Mouse (Mus musculus) embryonic facial prominence, embryonic 12.5 days (tissue): ENCODE measurements around the gene Prkca. TPM values are rescaled to one million over a fixed set of nuclear protein-coding genes. Genes with fewer than 3 reads are reported as not detected.

Experiments used
- ATAC-seq: fragments of 200-750 bp; cut with Nextera tagmentation; 2 replicates; pipeline ENCODE4 v1.8.0; 2017; ENCODE audit not compliant: insufficient number of reproducible peaks, insufficient read depth, low FRiP score, low TSS enrichment
- H3K27ac ChIP-seq: fragments of 300-500 bp; sonication (generic); 2 replicates; pipeline ENCODE4 v1.5.1; 2016; ENCODE audit warnings: mild to moderate bottlenecking
- H3K27me3 ChIP-seq: fragments of 300-500 bp; sonication (generic); 2 replicates; pipeline ENCODE4 v1.6.1; 2016; ENCODE audit warnings: mild to moderate bottlenecking, moderate library complexity
- H3K36me3 ChIP-seq: fragments of 300-500 bp; sonication (generic); 2 replicates; pipeline ENCODE4 v1.6.1; 2016; ENCODE audit warnings: mild to moderate bottlenecking
- H3K4me1 ChIP-seq: fragments of 300-500 bp; sonication (generic); 2 replicates; pipeline ENCODE4 v1.6.1; 2016
- H3K4me2 ChIP-seq: fragments of 300-500 bp; sonication (generic); replicated peaks from 2 replicates; pipeline ENCODE4 v1.6.1; 2016; ENCODE audit warnings: mild to moderate bottlenecking, moderate library complexity
- H3K4me3 ChIP-seq: fragments of 300-500 bp; sonication (generic); 2 replicates; pipeline ENCODE4 v1.5.1; 2016; ENCODE audit warnings: mild to moderate bottlenecking
- H3K9ac ChIP-seq: fragments of 300-500 bp; sonication (generic); 2 replicates; pipeline ENCODE4 v1.6.1; 2016; ENCODE audit warnings: mild to moderate bottlenecking, moderate library complexity
- H3K9me3 ChIP-seq: fragments of 300-500 bp; sonication (generic); 2 replicates; pipeline ENCODE4 v1.6.1; 2016; ENCODE audit warnings: mild to moderate bottlenecking, moderate library complexity
- WGBS: fragments of 180-500 bp; shearing (Covaris S2); methylation state at CpG from one replicate; pipeline ENCODE4 v1.1.7; 2016; 5-methylcytosine and 5-hydroxymethylcytosine counted together
- polyA plus RNA-seq: library from polyadenylated mRNA; unstranded; fragments of >200 nt; fragmentation: Nextera tagmentation; extraction: Ambion mirVana; gene quantifications from 2 replicates; pipeline ENCODE4 v1.2.1, GENCODE M21; 2016

Prkca gene
- polyA plus RNA-seq, 1 experiment from 2014 or later, result 8.5 TPM

GRCm38 (mm10) chr11:108362965-108363364 is 19.2 kb upstream of the Prkca start:
- Histone ChIP-seq H3K27me3 (no peaks in the 10 kb centered on the region), H3K4me1 (0 out of 2 replicates have a peak, but pooled peaks cover 6% of the 10 kb centered on the region), H3K9me3 (no peaks in the 10 kb centered on the region), H3K9ac (no peak overlapping the region), H3K4me3 (no peak overlapping the region), H3K36me3 (no peaks in the 10 kb centered on the region), H3K4me2 (no peak overlapping the region), H3K27ac (no peak overlapping the region)
- no peak for ATAC-seq
- 88% methylated on average over 5 of the region's 5 CpGs for WGBS

- 79% methylated on average over 4 of the region's 4 CpGs for WGBS
- Histone ChIP-seq H3K27me3 (no peaks in the 10 kb centered on the region), H3K9ac (no peak overlapping the region), H3K4me3 (no peak overlapping the region), H3K9me3 (no peaks in the 10 kb centered on the region), H3K27ac (no peak overlapping the region), H3K4me1 (0 out of 2 replicates have a peak, but pooled peaks cover 6% of the 10 kb centered on the region), H3K4me2 (no peak overlapping the region), H3K36me3 (no peaks in the 10 kb centered on the region)
- ATAC-seq, result no peak
These were observed 17.3 kb upstream of the Prkca start for GRCm38 (mm10) chr11:108360983-108361382.

GRCm38 (mm10) chr11:108358911-108359310 is 15.2 kb upstream of the Prkca start:
- ATAC-seq, result no peak
- Histone ChIP-seq H3K4me2 (no peak overlapping the region), H3K9ac (no peak overlapping the region), H3K9me3 (no peaks in the 10 kb centered on the region), H3K4me3 (no peak overlapping the region), H3K27ac (no peak overlapping the region), H3K36me3 (no peaks in the 10 kb centered on the region), H3K27me3 (no peaks in the 10 kb centered on the region), H3K4me1 (no peaks in the 10 kb centered on the region)
- 87% methylated on average over 6 of the region's 6 CpGs for WGBS

GRCm38 (mm10) chr11:108356020-108356419 is 12.3 kb upstream of the Prkca start:
- WGBS, result 79% methylated on average over 4 of the region's 4 CpGs

GRCm38 (mm10) chr11:108352842-108353388 is 9.2 kb upstream of the Prkca start:
- Histone ChIP-seq H3K27ac (no peak overlapping the region), H3K36me3 (no peaks in the 10 kb centered on the region), H3K9ac (no peak overlapping the region), H3K27me3 (no peaks in the 10 kb centered on the region; the same call in 1 of the 2 replicates), H3K4me1 (no peaks in the 10 kb centered on the region), H3K9me3 (no peaks in the 10 kb centered on the region), H3K4me2 (no peak overlapping the region), H3K4me3 (no peak overlapping the region)
- WGBS, result 87% methylated on average over 10 of the region's 10 CpGs
- no peak for ATAC-seq

More at GRCm38 (mm10) chr11:108356020-108356419, 12.3 kb upstream of the Prkca start:
- Histone ChIP-seq H3K27ac (no peak overlapping the region), H3K27me3 (no peaks in the 10 kb centered on the region), H3K36me3 (no peaks in the 10 kb centered on the region), H3K4me1 (no peaks in the 10 kb centered on the region), H3K9ac (no peak overlapping the region), H3K4me2 (no peak overlapping the region), H3K9me3 (no peaks in the 10 kb centered on the region), H3K4me3 (no peak overlapping the region)
- ATAC-seq, result no peak

- no peaks in the 10 kb centered on the region for H3K36me3 ChIP-seq
- WGBS, result 87% methylated on average over 4 of the region's 4 CpGs
- no peak overlapping the region for H3K4me2 ChIP-seq
- no peaks in the 10 kb centered on the region for H3K4me1 ChIP-seq
- no peaks in the 10 kb centered on the region; the same call in 1 of the 2 replicates for H3K27me3 ChIP-seq
- H3K27ac ChIP-seq, result no peak overlapping the region
- no peaks in the 10 kb centered on the region for H3K9me3 ChIP-seq
- no peak overlapping the region for H3K4me3 ChIP-seq
- ATAC-seq, result no peak
- no peak overlapping the region for H3K9ac ChIP-seq
These were observed 7.1 kb upstream of the Prkca start for GRCm38 (mm10) chr11:108350799-108351198.

GRCm38 (mm10) chr11:108345321-108345720 is 1.6 kb upstream of the Prkca start:
- Histone ChIP-seq H3K4me3 (no peak overlapping the region), H3K27ac (no peak overlapping the region), H3K36me3 (no peaks in the 10 kb centered on the region), H3K9me3 (no peaks in the 10 kb centered on the region), H3K9ac (no peak overlapping the region), H3K4me1 (0 out of 2 replicates have a peak, but pooled peaks cover 3% of the 10 kb centered on the region), H3K4me2 (no peak overlapping the region), H3K27me3 (peaks cover 6% of the 10 kb centered on the region; the same call in 1 of the 2 replicates)
- 75% methylated on average over 2 of the region's 2 CpGs for WGBS
- no peak for ATAC-seq

- H3K4me3 ChIP-seq, result peak overlapping the region; percentile 78
- no peak overlapping the region for H3K9ac ChIP-seq
- 0 out of 2 replicates have a peak, but pooled peaks cover 3% of the 10 kb centered on the region for H3K4me1 ChIP-seq
- H3K9me3 ChIP-seq, result no peaks in the 10 kb centered on the region
- no peak overlapping the region for H3K27ac ChIP-seq
- 0 out of 2 replicates have a peak, but pooled peaks cover 6% of the 10 kb centered on the region for H3K27me3 ChIP-seq
- H3K36me3 ChIP-seq, result no peaks in the 10 kb centered on the region
- H3K4me2 ChIP-seq, result peak overlapping the region; percentile 100
- no peak for ATAC-seq
- WGBS, result 60% methylated on average over 8 of the region's 8 CpGs
These were observed 1.0 kb upstream of the Prkca start for GRCm38 (mm10) chr11:108344759-108345158.

GRCm38 (mm10) chr11:108342781-108343768 is 653 bp downstream of the Prkca start, which contains the start of gene Apoh:
TSS of gene Apoh (plus strand) at chr11:108343354.
- Histone ChIP-seq H3K4me2 (peak within 1 kb of the TSS; percentile 100), H3K27me3 (0 out of 2 replicates have a peak, but pooled peaks cover 6% of the 10 kb centered on the region), H3K9ac (peak within 1 kb of the TSS; percentile 75), H3K4me3 (peak within 1 kb of the TSS; percentile 78), H3K36me3 (no peaks in the 10 kb centered on the region), H3K4me1 (0 out of 2 replicates have a peak, but pooled peaks cover 3% of the 10 kb centered on the region), H3K9me3 (no peaks in the 10 kb centered on the region), H3K27ac (peak within 1 kb of the TSS; percentile 73)
- WGBS, result under 1% methylated on average over 75 of the region's 75 CpGs
- peak; percentile 30; the same call in 1 of the 2 replicates for ATAC-seq

- Histone ChIP-seq H3K9ac (no peak overlapping the region), H3K27ac (no peak overlapping the region)
- WGBS, result 46% methylated on average over 8 of the region's 8 CpGs
These were observed 1.9 kb downstream of the Prkca start for GRCm38 (mm10) chr11:108341783-108342182.

GRCm38 (mm10) chr11:108340293-108340692 is 3.4 kb downstream of the Prkca start:
- no peak overlapping the region for H3K9ac ChIP-seq
- H3K4me3 ChIP-seq, result no peak overlapping the region
- 0 out of 2 replicates have a peak, but pooled peaks cover 6% of the 10 kb centered on the region for H3K27me3 ChIP-seq
- ATAC-seq, result no peak
- no peaks in the 10 kb centered on the region for H3K36me3 ChIP-seq
- H3K27ac ChIP-seq, result no peak overlapping the region
- whole genome bisulfite sequencing, result 85% methylated on average over 4 of the region's 4 CpGs
- H3K9me3 ChIP-seq, result no peaks in the 10 kb centered on the region
- H3K4me1 ChIP-seq, result 0 out of 2 replicates have a peak, but pooled peaks cover 3% of the 10 kb centered on the region
- H3K4me2 ChIP-seq, result no peak overlapping the region

More at GRCm38 (mm10) chr11:108341783-108342182, 1.9 kb downstream of the Prkca start:
- Histone ChIP-seq H3K4me3 (peak overlapping the region; percentile 78), H3K4me2 (peak overlapping the region; percentile 100), H3K27me3 (0 out of 2 replicates have a peak, but pooled peaks cover 6% of the 10 kb centered on the region), H3K9me3 (no peaks in the 10 kb centered on the region), H3K36me3 (no peaks in the 10 kb centered on the region), H3K4me1 (0 out of 2 replicates have a peak, but pooled peaks cover 3% of the 10 kb centered on the region)
- ATAC-seq, result no peak
